Mouse (Mus musculus) c-Kit-positive CD71-negative TER-119-negative erythroid progenitor cells, embryonic 14.5 days (primary cell): Measurements from ENCODE around the gene Afg1l.

Experiments used
- DNase-seq: peaks from one replicate; pipeline ENCODE4 v3.0.0-alpha.2; 2013; ENCODE audit warnings: low read depth

Afg1l gene

GRCm38 (mm10) chr10:42267811-42268545 is 210.4 kb downstream of the Afg1l start:
- DNase-seq = no peak

- no peak for DNase-seq
Measured at GRCm38 (mm10) chr10:42265021-42265689, 213.2 kb downstream of the Afg1l start.

- DNase-seq = no peak
Measured at GRCm38 (mm10) chr10:42264195-42264594, 214.2 kb downstream of the Afg1l start.

- no peak for DNase-seq
Measured at GRCm38 (mm10) chr10:42263701-42264100, 214.7 kb downstream of the Afg1l start.
